13 mouse cellular contexts compared by ENCODE assay signal in genomic region chr7:133074462-133075133, GRCm38 (mm10). TPM values are rescaled to one million over a fixed set of nuclear protein-coding genes. Genes with fewer than 3 reads are reported as not detected.
A peak's percentile ranks its signal among the peaks of the same experiment; 100 is the strongest.
DNase-seq lines count a peak whose midpoint lies in the region; ATAC-seq and TF ChIP-seq lines count a peak whose summit lies in the region.
"Had no signal": no experiment of that assay in that cellular context is flagged by ENCODE, and none has a peak within 500 bp of the region (broad histone marks: within the 10 kb centered on the region; RNA-seq: fewer than 3 reads in every experiment).

No protein-coding gene starts in this region.

- H3K4me3 ChIP-seq in heart, embryonic 13.5 days: no peak overlapping the region
- H3K4me3 ChIP-seq in heart, embryonic 10.5 days: no peak overlapping the region
- H3K4me3 ChIP-seq in hindbrain, embryonic 13.5 days: no peak overlapping the region
- H3K4me3 ChIP-seq in midbrain, embryonic 14.5 days (replicated peaks; ENCODE audit: low read depth, low read length): no peak overlapping the region
- H3K4me3 ChIP-seq in lung, postnatal 0 days (ENCODE audit: low read depth, low read length): no peak overlapping the region

- ATAC-seq in heart, embryonic 13.5 days (ENCODE audit: extremely low read depth, insufficient number of reproducible peaks, low FRiP score, low TSS enrichment): no peak
- ATAC-seq in hindbrain, embryonic 13.5 days (ENCODE audit: low FRiP score): peak; percentile 25; the same call in 1 of the 2 replicates
- ATAC-seq in midbrain, embryonic 14.5 days (ENCODE audit: low FRiP score, low TSS enrichment): no peak
- ATAC-seq in lung, postnatal 0 days: no peak

- no peak overlapping the region for H3K9ac ChIP-seq in heart, embryonic 13.5 days
- 0 out of 2 replicates have a peak overlapping the region, but pooled peaks have one; percentile 19 for H3K9ac ChIP-seq in hindbrain, embryonic 13.5 days
- H3K9ac ChIP-seq in midbrain, embryonic 14.5 days (replicated peaks; ENCODE audit: low read length): no peak overlapping the region
- H3K9ac ChIP-seq in lung, postnatal 0 days (replicated peaks; ENCODE audit: low read depth): no peak overlapping the region

- H3K4me1 ChIP-seq in heart, embryonic 13.5 days: peaks cover 49% of the 10 kb centered on the region
- H3K4me1 ChIP-seq in heart, embryonic 10.5 days: peaks cover 18% of the 10 kb centered on the region; the same call in 1 of the 2 replicates
- H3K4me1 ChIP-seq in hindbrain, embryonic 13.5 days (replicated peaks): peaks cover 76% of the 10 kb centered on the region
- H3K4me1 ChIP-seq in midbrain, embryonic 14.5 days (ENCODE audit: control insufficient read depth, insufficient read depth, low read length): peaks cover 48% of the 10 kb centered on the region
- H3K4me1 ChIP-seq in lung, postnatal 0 days (ENCODE audit: insufficient read depth, low read depth, low read length): no peaks in the 10 kb centered on the region

- no peak overlapping the region for H3K4me2 ChIP-seq in heart, embryonic 13.5 days
- H3K4me2 ChIP-seq in hindbrain, embryonic 13.5 days: peak overlapping the region; percentile 6; the same call in 1 of the 2 replicates
- no peak overlapping the region for H3K4me2 ChIP-seq in midbrain, embryonic 14.5 days (ENCODE audit: low read length)
- H3K4me2 ChIP-seq in lung, postnatal 0 days (replicated peaks; ENCODE audit: low read depth, low read length): no peak overlapping the region
- H3K4me2 ChIP-seq: liver, embryonic 11.5 days had no signal

- no peak for TF ChIP-seq CTCF in lung, postnatal 0 days (IDR thresholded peaks at IDR 0.05)

- H3K36me3 ChIP-seq in heart, embryonic 13.5 days: peaks cover 62% of the 10 kb centered on the region
- H3K36me3 ChIP-seq in heart, embryonic 10.5 days: peaks cover 37% of the 10 kb centered on the region
- peaks cover 2% of the 10 kb centered on the region; the same call in 1 of the 2 replicates for H3K36me3 ChIP-seq in hindbrain, embryonic 13.5 days
- 0 out of 2 replicates have a peak, but pooled peaks cover 3% of the 10 kb centered on the region for H3K36me3 ChIP-seq in midbrain, embryonic 14.5 days (ENCODE audit: control insufficient read depth, insufficient read depth, low read length)
- H3K36me3 ChIP-seq in lung, postnatal 0 days (ENCODE audit: insufficient read depth, low read length): no peaks in the 10 kb centered on the region

- TF ChIP-seq EP300 in lung, postnatal 0 days (IDR thresholded peaks at IDR 0.05): no peak

- H3K27me3 ChIP-seq in heart, embryonic 13.5 days (replicated peaks): no peaks in the 10 kb centered on the region
- H3K27me3 ChIP-seq in heart, embryonic 10.5 days (ENCODE audit: insufficient read depth, poor library complexity, severe bottlenecking): no peaks in the 10 kb centered on the region
- no peaks in the 10 kb centered on the region for H3K27me3 ChIP-seq in hindbrain, embryonic 13.5 days
- no peaks in the 10 kb centered on the region for H3K27me3 ChIP-seq in midbrain, embryonic 14.5 days (ENCODE audit: control insufficient read depth, insufficient read depth, low read length)
- H3K27me3 ChIP-seq in lung, postnatal 0 days (replicated peaks; ENCODE audit: insufficient read depth, low read length): no peaks in the 10 kb centered on the region

- 0 out of 2 replicates have a peak overlapping the region, but pooled peaks have one; percentile 28 for H3K27ac ChIP-seq in heart, embryonic 13.5 days (replicated peaks)
- no peak overlapping the region for H3K27ac ChIP-seq in heart, embryonic 10.5 days
- peak overlapping the region; percentile 83 for H3K27ac ChIP-seq in hindbrain, embryonic 13.5 days
- peak overlapping the region; percentile 67 for H3K27ac ChIP-seq in midbrain, embryonic 14.5 days (replicated peaks; ENCODE audit: low read depth, low read length)
- no peak overlapping the region for H3K27ac ChIP-seq in lung, postnatal 0 days (ENCODE audit: low read length)

- DNase-seq in heart, embryonic 10.5 days (ENCODE audit: low spot score): no peak
- peak; percentile 60 for DNase-seq in cerebellum, adult 9-11 months
- peak; percentile 62 for DNase-seq in midbrain, embryonic 14.5 days
- no peak for DNase-seq in lung, postnatal 0 days (ENCODE audit: low spot score)
- DNase-seq in B cell, adult 2 months: no peak
- no peak for DNase-seq in gastrocnemius, adult 18-20 months (ENCODE audit: low spot score)
- DNase-seq: gastrocnemius, postnatal 25 days had no signal

- H3K9me3 ChIP-seq in heart, embryonic 13.5 days: no peaks in the 10 kb centered on the region
- no peaks in the 10 kb centered on the region for H3K9me3 ChIP-seq in heart, embryonic 10.5 days
- H3K9me3 ChIP-seq in hindbrain, embryonic 13.5 days: no peaks in the 10 kb centered on the region
- H3K9me3 ChIP-seq in midbrain, embryonic 14.5 days (ENCODE audit: control insufficient read depth, low read length): no peaks in the 10 kb centered on the region
- H3K9me3 ChIP-seq in lung, postnatal 0 days (ENCODE audit: low read length): no peaks in the 10 kb centered on the region

- 67% methylated on average over 10 of the region's 10 CpGs for WGBS in heart, embryonic 13.5 days
- 82% methylated on average over 10 of the region's 10 CpGs for WGBS in heart, embryonic 10.5 days
- WGBS in hindbrain, embryonic 13.5 days: 28% methylated on average over 10 of the region's 10 CpGs
- WGBS in midbrain, embryonic 14.5 days: 26% methylated on average over 10 of the region's 10 CpGs
- WGBS in lung, postnatal 0 days: 68% methylated on average over 10 of the region's 10 CpGs

RNA-seq across cellular contexts. Expression of gene Fgfr2, which starts 48.6 kb away (rescaled TPM):
- 19.2 and 22.5 TPM in 2 replicates for polyA plus RNA-seq in heart, embryonic 13.5 days (2015; fragmentation: Nextera tagmentation; extraction: Ambion mirVana)
- polyA plus RNA-seq in heart, embryonic 10.5 days (2016; fragmentation: Nextera tagmentation; extraction: Ambion mirVana): 23.6 and 46.6 TPM in 2 replicates
- polyA plus RNA-seq in hindbrain, embryonic 13.5 days (2015; fragmentation: Nextera tagmentation; extraction: Ambion mirVana): 26.3 and 33.9 TPM in 2 replicates
- 15.4 and 28.1 TPM in 2 replicates for polyA plus RNA-seq in midbrain, embryonic 14.5 days (2014; fragmentation: Nextera tagmentation; extraction: Ambion mirVana)
- 100 and 110 TPM in 2 replicates for polyA plus RNA-seq in lung, postnatal 0 days (2015; fragmentation: Nextera tagmentation; extraction: Ambion mirVana)
- total RNA-seq in gastrocnemius, adult 18-20 months (2021): under 1 TPM; 0.43 to 0.88 TPM
- total RNA-seq: CH12.LX; common myeloid progenitor, adult 5-6 weeks; megakaryocyte-erythroid progenitor cell, adult 5-6 weeks had no signal

RNA-seq across cellular contexts. Expression of gene Ctbp2, which starts 49.6 kb away (rescaled TPM):
- polyA plus RNA-seq in heart, embryonic 13.5 days (2015; fragmentation: Nextera tagmentation; extraction: Ambion mirVana): 46.8 and 50.6 TPM in 2 replicates
- 60.1 and 75.7 TPM in 2 replicates for polyA plus RNA-seq in heart, embryonic 10.5 days (2016; fragmentation: Nextera tagmentation; extraction: Ambion mirVana)
- polyA plus RNA-seq in hindbrain, embryonic 13.5 days (2015; fragmentation: Nextera tagmentation; extraction: Ambion mirVana): 82.8 and 85.6 TPM in 2 replicates
- polyA plus RNA-seq in midbrain, embryonic 14.5 days (2014; fragmentation: Nextera tagmentation; extraction: Ambion mirVana): 59.2 and 75.2 TPM in 2 replicates
- polyA plus RNA-seq in lung, postnatal 0 days (2015; fragmentation: Nextera tagmentation; extraction: Ambion mirVana): 45.6 and 51.2 TPM in 2 replicates
- 10 to 100 TPM; 17.7 to 21.8 TPM for total RNA-seq in gastrocnemius, adult 18-20 months (2021)

Comparison
In these comparisons a context has a peak if more than half of its experiments do, and no peak if none do; other contexts are left out.
1. H3K27ac ChIP-seq: peak in heart, embryonic 13.5 days (single experiment), hindbrain, embryonic 13.5 days (single experiment) and midbrain, embryonic 14.5 days (single experiment); none in heart, embryonic 10.5 days (single experiment) and lung, postnatal 0 days (single experiment).
2. DNase-seq: peak in cerebellum, adult 9-11 months (single experiment) and midbrain, embryonic 14.5 days (single experiment); none in heart, embryonic 10.5 days (single experiment), lung, postnatal 0 days (single experiment), B cell, adult 2 months (0 of 2) and gastrocnemius, adult 18-20 months (single experiment).